Mouse (Mus musculus) CH12.LX (cell line): ENCODE results near the gene Prkar1b.

Experiments
- EP300 ChIP-seq: IDR thresholded peaks from 2 replicates; pipeline ENCODE4 v1.6.1; 2011; ENCODE audit warnings: low read length, improper control_type of control experiment
- ETS1 ChIP-seq: conservative IDR thresholded peaks from 2 replicates; pipeline ENCODE4 v1.6.1; 2012; ENCODE audit warnings: low read depth, mild to moderate bottlenecking, inconsistent platforms, low read length, improper control_type of control experiment, moderate library complexity
- MXI1 ChIP-seq: IDR thresholded peaks from 2 replicates; pipeline ENCODE4 v1.6.1; 2011; ENCODE audit warnings: mild to moderate bottlenecking, low read depth, low read length, improper control_type of control experiment
- SIN3A ChIP-seq: IDR thresholded peaks from 2 replicates; pipeline ENCODE4 v1.6.1; 2012; ENCODE audit warnings: low read length, improper control_type of control experiment, inconsistent platforms
- ZMIZ1 ChIP-seq: IDR thresholded peaks from 2 replicates; pipeline ENCODE4 v1.6.1; 2012; ENCODE audit warnings: low read depth, mild to moderate bottlenecking, inconsistent platforms, low read length, improper control_type of control experiment

GRCm38 (mm10) chr5:139166781-139167361 is 17.1 kb upstream of the Prkar1b start:
- no peak for TF ChIP-seq SIN3A
- no peak for TF ChIP-seq ZMIZ1
- no peak for TF ChIP-seq ETS1
- TF ChIP-seq MXI1, result no peak
- no peak for TF ChIP-seq EP300
